In genomic region chr1:74278538-74278937, GRCm38 (mm10) we compare ENCODE assay signal across 1 mouse cellular context.
TF ChIP-seq lines count a peak whose summit lies in the region.

Gene Gpbar1, plus strand, starts transcription at chr1:74278550.

TF ChIP-seq in myocyte, 11 proteins besides CTCF, POLR2A, EP300 and RAD21 (continued from another document):
- no peak for TF ChIP-seq MYOG (IDR thresholded peaks at IDR 0.05; ENCODE audit: control insufficient read depth in 1 of 3, insufficient read depth in 1 of 3, insufficient read length in 2 of 3, low read depth in 2 of 3)
